Mouse (Mus musculus) midbrain, embryonic 11.5 days (tissue): ENCODE measurements around the gene H2-Oa. TPM values are rescaled to one million over a fixed set of nuclear protein-coding genes. Genes with fewer than 3 reads are reported as not detected.

Experiments
- ATAC-seq: fragments of 200-750 bp; cut with Nextera tagmentation; 2 replicates; pipeline ENCODE4 v1.8.0; 2017; ENCODE audit warnings: moderate TSS enrichment, moderate library complexity; ENCODE audit not compliant: low FRiP score
- DNase-seq: peaks from one replicate; pipeline ENCODE4 v3.0.0; 2015; ENCODE audit warnings: low spot score; ENCODE audit errors: missing footprints
- H3K27ac ChIP-seq: fragments of 300-500 bp; sonication (generic); 2 replicates; pipeline ENCODE4 v1.5.1; 2014; ENCODE audit warnings: low read depth, low read length
- H3K27me3 ChIP-seq: fragments of 300-500 bp; sonication (generic); 2 replicates; pipeline ENCODE4 v1.6.1; 2014; ENCODE audit warnings: mild to moderate bottlenecking, low read length, moderate library complexity, mixed read lengths; ENCODE audit not compliant: control insufficient read depth, insufficient read depth
- H3K36me3 ChIP-seq: fragments of 300-500 bp; sonication (generic); 2 replicates; pipeline ENCODE4 v1.6.1; 2014; ENCODE audit warnings: mild to moderate bottlenecking, low read length, moderate library complexity, mixed read lengths; ENCODE audit not compliant: control insufficient read depth, insufficient read depth
- H3K4me1 ChIP-seq: fragments of 300-500 bp; sonication (generic); 2 replicates; pipeline ENCODE4 v1.6.1; 2014; ENCODE audit warnings: low read length; ENCODE audit not compliant: control insufficient read depth, insufficient read depth
- H3K4me2 ChIP-seq: fragments of 300-500 bp; sonication (generic); 2 replicates; pipeline ENCODE4 v1.6.1; 2014; ENCODE audit warnings: mild to moderate bottlenecking, moderate library complexity
- H3K4me3 ChIP-seq: fragments of 300-500 bp; sonication (generic); 2 replicates; pipeline ENCODE4 v1.5.1; 2014; ENCODE audit warnings: low read depth, low read length
- H3K9ac ChIP-seq: fragments of 300-500 bp; sonication (generic); 2 replicates; pipeline ENCODE4 v1.6.1; 2014; ENCODE audit warnings: low read length
- H3K9me3 ChIP-seq: fragments of 300-500 bp; sonication (generic); 2 replicates; pipeline ENCODE4 v1.6.1; 2016; ENCODE audit warnings: low read length; ENCODE audit not compliant: control insufficient read depth
- WGBS: fragments of 180-500 bp; shearing (Covaris S2); extraction: QIAGEN DNeasy Blood & Tissue Kit; methylation state at CpG from one replicate; pipeline ENCODE4 v1.1.7; 2014; 5-methylcytosine and 5-hydroxymethylcytosine counted together
- polyA plus RNA-seq: library from polyadenylated mRNA; unstranded; fragments of >200 nt; fragmentation: Nextera tagmentation; extraction: Ambion mirVana; gene quantifications from 2 replicates; pipeline ENCODE4 v1.2.1, GENCODE M21; 2014

Gene H2-Oa
- polyA plus RNA-seq, 1 experiment from 2014 or later = 0.33 TPM

DNA sequence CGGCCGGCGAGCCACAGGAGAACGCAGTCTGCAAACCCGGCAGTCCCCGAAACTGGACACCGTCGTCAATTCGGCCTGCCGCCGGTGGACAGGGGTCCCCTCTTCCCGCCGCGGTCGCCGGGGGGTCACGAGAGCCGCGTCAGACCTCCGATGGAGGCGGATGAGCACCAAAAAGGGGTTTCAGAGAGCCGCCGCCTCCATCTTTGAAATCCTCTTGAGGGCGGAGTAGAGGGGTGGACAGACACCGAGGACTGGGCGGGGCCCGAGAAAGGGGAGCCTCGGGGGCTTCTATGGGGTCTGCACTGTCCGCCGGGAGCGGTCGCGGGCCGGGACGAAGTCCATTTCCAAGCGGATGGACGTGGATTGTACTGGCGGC, 26.7 kb downstream of the H2-Oa start:
- peaks cover 32% of the 10 kb centered on the region for H3K36me3 ChIP-seq
- no peak for ATAC-seq
- peak overlapping the region; percentile 99 for H3K4me3 ChIP-seq
- peak overlapping the region; percentile 97 for H3K4me2 ChIP-seq
- H3K4me1 ChIP-seq = peaks cover 22% of the 10 kb centered on the region
- 0% methylated on average over 38 of the region's 38 CpGs for WGBS
- H3K9me3 ChIP-seq = no peaks in the 10 kb centered on the region
- no peaks in the 10 kb centered on the region for H3K27me3 ChIP-seq
- H3K9ac ChIP-seq = peak overlapping the region; percentile 93
- H3K27ac ChIP-seq = peak overlapping the region; percentile 100
- no peak for DNase-seq

DNA sequence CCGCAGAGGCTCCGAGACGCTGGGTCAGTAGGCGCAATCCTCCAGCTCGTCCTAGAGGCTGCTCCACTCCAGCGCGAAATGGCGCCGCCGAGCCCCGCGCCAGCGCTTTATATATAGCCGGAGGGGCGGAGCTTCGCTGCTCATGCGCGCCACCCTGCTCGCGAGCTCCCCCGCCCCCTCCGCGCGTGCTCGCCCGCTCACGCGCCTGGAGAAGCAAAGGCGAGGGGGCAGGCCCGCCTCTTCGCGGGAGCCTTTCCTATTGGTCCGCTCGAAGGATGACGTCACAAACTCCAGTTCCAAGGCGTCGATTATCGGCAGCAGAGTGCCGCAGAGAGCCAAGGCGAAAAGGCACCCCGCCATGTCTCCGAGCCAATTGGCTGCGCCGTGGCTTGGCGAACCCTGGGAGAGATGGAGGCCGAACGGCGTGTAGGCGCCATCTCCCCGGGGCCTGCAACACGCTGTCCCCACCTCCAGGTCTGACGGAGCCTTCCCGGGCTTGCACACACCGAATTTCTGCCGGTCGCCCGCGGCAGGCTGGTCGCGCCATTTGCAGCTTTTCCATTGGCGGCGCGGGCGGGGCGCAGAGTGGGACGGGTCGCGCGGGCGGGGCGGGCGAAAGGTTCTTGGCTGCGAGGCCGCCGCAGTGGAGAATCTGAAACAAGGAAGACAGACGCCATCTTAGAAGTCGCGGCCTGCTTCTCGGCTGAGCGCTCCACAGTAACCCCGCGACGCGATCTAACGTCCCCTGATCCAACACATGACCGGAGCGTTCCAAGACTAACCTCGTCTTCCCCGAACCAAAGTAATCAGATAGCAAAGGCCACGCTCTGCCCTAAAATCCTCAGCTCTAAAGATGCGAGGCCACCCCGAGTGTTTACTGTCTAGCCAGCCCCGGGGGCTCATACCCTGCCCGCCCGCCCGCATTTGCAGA, 27.4 kb downstream of the H2-Oa start, which contains the start of gene H2-DMa:
TSS of gene H2-DMa (plus strand) at position 293 of the 931 bp plus-strand sequence.
- Histone ChIP-seq H3K27me3 (no peaks in the 10 kb centered on the region), H3K4me2 (peak within 1 kb of the TSS; percentile 97), H3K4me1 (peaks cover 24% of the 10 kb centered on the region), H3K9me3 (no peaks in the 10 kb centered on the region), H3K4me3 (peak within 1 kb of the TSS; percentile 99), H3K36me3 (peaks cover 27% of the 10 kb centered on the region), H3K27ac (peak within 1 kb of the TSS; percentile 100), H3K9ac (peak within 1 kb of the TSS; percentile 99)
- DNase-seq (peak; percentile 100), ATAC-seq (peak; percentile 77)
- under 1% methylated on average over 96 of the region's 96 CpGs for WGBS

DNA sequence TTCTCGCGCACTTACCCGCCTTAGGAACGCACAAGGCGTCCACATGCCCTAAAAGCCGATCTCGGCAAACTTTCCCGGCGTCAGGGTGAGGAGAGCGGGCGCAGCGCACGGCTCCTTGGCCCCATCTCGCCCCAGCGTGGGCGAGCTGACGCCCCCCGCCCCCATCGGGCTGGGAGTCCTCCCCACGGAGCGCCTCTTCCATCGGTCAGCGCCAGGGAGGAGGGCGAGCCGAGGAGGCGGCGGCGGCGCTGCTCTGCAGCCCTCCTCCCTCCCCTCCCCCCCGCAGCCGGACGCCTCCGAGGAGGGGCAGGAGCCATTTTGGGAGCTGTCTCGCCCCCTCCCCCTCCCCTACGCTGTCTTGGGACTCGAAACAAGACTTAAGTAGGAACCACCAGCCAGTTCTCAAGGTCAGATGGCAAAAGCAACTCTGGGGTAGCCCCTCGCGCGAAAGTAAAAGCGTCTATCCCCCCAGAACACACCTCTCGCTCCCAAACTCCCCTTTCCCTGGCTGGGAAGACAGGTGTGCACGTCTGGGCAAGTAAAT, 28.1 kb downstream of the H2-Oa start:
- Histone ChIP-seq H3K27me3 (no peaks in the 10 kb centered on the region), H3K4me1 (peaks cover 24% of the 10 kb centered on the region), H3K4me2 (peak overlapping the region; percentile 97), H3K4me3 (peak overlapping the region; percentile 99), H3K36me3 (peaks cover 21% of the 10 kb centered on the region), H3K9ac (peak overlapping the region; percentile 99), H3K27ac (peak overlapping the region; percentile 100), H3K9me3 (no peaks in the 10 kb centered on the region)
- WGBS = under 1% methylated on average over 39 of the region's 42 CpGs
- ATAC-seq = peak; percentile 14
- peak; percentile 98 for DNase-seq

DNA sequence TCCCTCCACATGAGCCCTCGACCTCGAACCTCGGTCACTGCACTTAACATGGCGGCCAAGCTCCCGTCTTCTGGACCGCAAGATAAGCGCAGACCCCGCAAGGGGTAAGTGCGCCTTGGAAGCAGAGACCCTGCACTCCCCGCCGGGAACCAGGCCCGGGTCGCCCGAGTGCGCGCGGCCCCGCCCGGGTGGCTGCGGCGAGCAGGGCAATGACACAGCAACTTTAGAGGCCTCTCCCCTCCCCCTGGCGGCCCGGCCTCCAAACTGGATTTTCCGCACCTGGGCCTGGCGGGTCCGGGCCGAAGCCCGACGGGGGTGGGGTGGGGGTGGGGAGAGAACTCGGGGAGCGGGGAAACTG, 28.7 kb downstream of the H2-Oa start:
- DNase-seq = no peak
- Histone ChIP-seq H3K9me3 (no peaks in the 10 kb centered on the region), H3K27ac (peak overlapping the region; percentile 100), H3K4me1 (peaks cover 24% of the 10 kb centered on the region), H3K27me3 (no peaks in the 10 kb centered on the region), H3K9ac (peak overlapping the region; percentile 99), H3K36me3 (peaks cover 17% of the 10 kb centered on the region), H3K4me2 (peak overlapping the region; percentile 97), H3K4me3 (peak overlapping the region; percentile 99)
- peak; percentile 12 for ATAC-seq
- WGBS = under 1% methylated on average over 31 of the region's 31 CpGs

DNA sequence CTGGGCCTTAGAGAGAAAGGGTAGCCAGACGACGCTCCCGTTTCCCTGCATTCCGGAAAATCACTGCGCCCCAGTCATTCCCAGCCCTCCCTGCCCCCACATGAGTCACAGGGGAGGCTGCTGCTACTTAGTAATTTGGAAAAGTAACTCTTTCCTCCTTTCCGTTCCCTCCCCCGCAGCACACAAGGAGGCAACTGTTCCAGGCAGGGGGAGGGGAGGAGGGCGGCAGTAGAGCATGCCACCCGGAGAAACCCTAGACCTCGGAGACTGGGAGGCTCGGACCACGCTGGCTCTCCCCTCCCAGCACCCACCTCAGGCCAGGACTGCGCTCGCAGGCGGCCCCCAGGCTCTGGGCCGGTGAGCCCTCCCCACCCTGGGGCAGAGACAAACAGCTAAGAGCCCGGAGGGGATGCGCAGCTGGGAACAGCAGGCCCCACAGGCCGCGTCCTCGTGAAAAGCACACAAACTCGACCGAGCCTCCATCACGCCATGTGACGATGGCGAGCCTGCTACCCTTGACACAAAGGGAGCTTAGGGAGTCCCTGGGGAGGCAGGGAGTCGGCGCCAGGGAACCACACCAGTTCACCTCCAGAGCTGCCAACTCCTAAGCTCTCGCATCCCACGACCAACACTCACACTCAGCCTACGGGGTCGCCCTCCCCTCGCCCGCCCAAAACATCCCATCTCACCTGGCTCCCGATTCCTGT, 29.2 kb downstream of the H2-Oa start:
- peak; percentile 98 for DNase-seq
- WGBS = under 1% methylated on average over 32 of the region's 35 CpGs
- peak; percentile 17 for ATAC-seq

DNA sequence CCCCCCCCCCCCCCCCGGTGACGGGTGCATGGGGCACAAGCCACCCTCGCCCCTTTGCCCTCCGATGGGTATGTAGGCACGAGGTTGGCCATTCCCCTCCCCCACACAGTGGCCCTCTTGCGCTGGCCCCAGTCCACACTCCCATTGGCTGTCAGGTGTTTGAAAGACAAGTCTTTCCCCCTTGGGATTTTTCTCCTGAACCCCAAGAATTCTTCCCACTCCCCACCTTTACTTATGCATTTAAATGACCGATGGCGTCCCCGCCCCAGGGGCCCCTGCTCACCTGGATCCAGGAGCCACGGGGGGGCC, 29.7 kb downstream of the H2-Oa start:
- Histone ChIP-seq H3K36me3 (peaks cover 9% of the 10 kb centered on the region), H3K27ac (peak overlapping the region; percentile 100), H3K9ac (peak overlapping the region; percentile 99), H3K4me2 (peak overlapping the region; percentile 97), H3K27me3 (no peaks in the 10 kb centered on the region), H3K4me1 (peaks cover 19% of the 10 kb centered on the region), H3K9me3 (no peaks in the 10 kb centered on the region), H3K4me3 (peak overlapping the region; percentile 99)
- WGBS = 3% methylated on average over 8 of the region's 10 CpGs
- DNase-seq = peak; percentile 96
- no peak; the same call in 1 of the 2 replicates for ATAC-seq

More for the DNA sequence above, 29.2 kb downstream of the H2-Oa start:
- no peaks in the 10 kb centered on the region for H3K9me3 ChIP-seq
- H3K4me2 ChIP-seq = peak overlapping the region; percentile 97
- peak overlapping the region; percentile 99 for H3K9ac ChIP-seq
- H3K4me1 ChIP-seq = peaks cover 24% of the 10 kb centered on the region
- no peaks in the 10 kb centered on the region for H3K27me3 ChIP-seq
- peak overlapping the region; percentile 99 for H3K4me3 ChIP-seq
- peak overlapping the region; percentile 100 for H3K27ac ChIP-seq
- H3K36me3 ChIP-seq = peaks cover 14% of the 10 kb centered on the region

DNA sequence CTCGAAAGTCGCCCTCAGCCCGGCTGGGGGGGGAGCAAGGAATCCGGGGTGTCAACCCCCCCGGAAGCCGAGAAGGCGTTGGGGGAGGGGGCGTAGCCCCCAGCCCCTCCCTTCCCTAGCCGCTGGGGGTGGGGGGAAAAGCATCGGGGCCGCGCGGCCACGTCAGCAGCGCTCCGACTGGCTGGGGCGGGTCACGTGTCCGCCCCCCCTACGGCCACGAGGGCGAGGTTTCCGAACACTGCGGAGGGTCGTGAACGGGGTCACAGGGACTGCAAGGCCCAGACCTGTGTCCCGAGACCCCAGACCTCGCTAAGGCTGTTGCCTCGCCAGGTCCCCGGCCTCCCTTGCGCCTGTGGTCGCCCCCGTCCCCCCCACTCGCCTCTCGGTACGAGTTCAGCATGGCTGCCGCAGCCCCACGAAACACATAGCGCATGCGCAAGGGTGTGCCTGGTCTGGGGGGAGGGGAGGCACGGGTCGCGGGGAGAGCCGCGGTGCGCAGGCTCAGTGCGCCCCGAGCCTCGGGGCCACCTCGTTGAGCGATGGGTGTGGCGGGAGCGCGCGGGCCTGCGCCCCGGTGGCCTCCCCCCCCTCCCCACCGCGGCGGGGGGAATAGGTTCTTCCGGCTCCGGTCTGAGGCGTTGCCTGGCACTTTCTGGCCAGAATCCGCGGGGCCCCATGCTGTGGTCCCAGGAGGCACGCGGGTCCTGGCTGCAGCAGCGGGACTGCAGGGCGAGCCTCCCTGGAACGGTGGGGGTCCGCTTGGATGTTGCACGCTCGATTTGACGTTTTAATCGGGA, 30.2 kb downstream of the H2-Oa start, which contains the start of gene Brd2:
TSS of gene Brd2 (minus strand) at position 447 of the 797 bp plus-strand sequence.
- Histone ChIP-seq H3K4me3 (peak within 1 kb of the TSS; percentile 99), H3K9ac (peak within 1 kb of the TSS; percentile 99), H3K9me3 (no peaks in the 10 kb centered on the region), H3K4me2 (peak within 1 kb of the TSS; percentile 97), H3K36me3 (peaks cover 7% of the 10 kb centered on the region; the same call in 1 of the 2 replicates), H3K27ac (peak within 1 kb of the TSS; percentile 100), H3K4me1 (peaks cover 14% of the 10 kb centered on the region), H3K27me3 (no peaks in the 10 kb centered on the region)
- ATAC-seq (peak; percentile 62), DNase-seq (peak; percentile 99)
- under 1% methylated on average over 61 of the region's 75 CpGs for WGBS

DNA sequence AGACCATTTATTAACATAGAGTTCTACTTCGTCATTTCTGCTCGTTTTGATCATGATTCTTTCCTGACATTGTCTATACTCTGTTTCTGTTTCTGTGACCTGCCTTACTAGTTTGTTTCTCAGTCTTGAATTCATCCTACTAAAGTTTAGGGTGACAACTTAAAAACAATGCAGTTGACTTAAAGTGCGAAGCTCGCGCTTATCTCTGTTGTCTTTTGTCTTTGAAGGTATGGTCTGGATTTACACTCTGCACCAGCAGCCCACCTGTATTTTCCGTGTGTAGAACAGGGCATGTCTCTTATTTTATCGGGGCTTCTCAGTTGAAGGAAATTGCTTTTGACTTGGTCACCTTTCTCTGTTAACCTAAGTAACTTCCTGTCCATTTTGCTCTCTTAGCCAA, 31.0 kb downstream of the H2-Oa start:
- Histone ChIP-seq H3K4me1 (peaks cover 14% of the 10 kb centered on the region), H3K4me2 (peak overlapping the region; percentile 97), H3K4me3 (peak overlapping the region; percentile 99), H3K36me3 (peaks cover 7% of the 10 kb centered on the region; the same call in 1 of the 2 replicates), H3K9ac (peak overlapping the region; percentile 99), H3K9me3 (no peaks in the 10 kb centered on the region), H3K27me3 (no peaks in the 10 kb centered on the region), H3K27ac (peak overlapping the region; percentile 100; the same call in 1 of the 2 replicates)
- no peak for ATAC-seq
- DNase-seq = peak; percentile 90
- WGBS = 3% methylated on average over 7 of the region's 7 CpGs
